Mouse (Mus musculus) gastrocnemius, postnatal 14 days (tissue): ENCODE data around the gene Trim29. TPM values are rescaled to one million over a fixed set of nuclear protein-coding genes. Genes with fewer than 3 reads are reported as not detected.

Source experiments
- DNase-seq: peaks from one replicate; pipeline ENCODE4 v3.0.0; 2021; ENCODE audit warnings: mixed read lengths
- intact Hi-C: fragments of 180-260 bp; cut with DNase I; formaldehyde crosslinking; loops from one replicate; pipeline ENCODE4 v1.15.1; 2025; ENCODE audit warnings: low total_unique reads
- total RNA-seq, 2 experiments: library from RNA; stranded (reverse); gene quantifications; 2 replicates each; pipeline ENCODE4 v1.2.3; 2021

The Trim29 gene
- total RNA-seq, 2 experiments from 2014 or later = 0.08 to 0.16 TPM

- intact Hi-C loops = no loop called here
- DNase-seq = no peak
Observed at GRCm38 (mm10) chr9:43351015-43351414, 40.4 kb downstream of the Trim29 start.

DNA sequence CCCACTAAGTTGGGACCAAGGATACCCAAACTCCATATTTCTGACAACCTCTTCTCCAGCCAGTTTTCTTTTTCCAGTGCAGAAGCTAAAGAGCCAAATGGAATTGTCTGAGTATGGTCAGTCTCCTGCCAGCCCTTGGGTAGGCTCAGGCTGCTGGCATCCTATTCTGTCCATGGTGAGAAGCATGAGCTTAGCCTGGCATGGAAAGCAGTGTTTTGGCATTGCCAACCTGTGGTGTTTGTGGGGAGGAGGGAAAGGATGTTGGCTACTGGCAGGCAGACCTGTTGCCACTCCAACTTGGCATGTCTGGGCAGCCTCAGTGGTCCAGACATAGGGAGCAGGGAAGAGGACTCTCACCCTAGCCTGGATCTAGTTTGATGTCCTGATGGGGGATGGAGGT is 46.4 kb downstream of the Trim29 start:
- no peak for DNase-seq
- intact Hi-C loops = no loop called here

DNA sequence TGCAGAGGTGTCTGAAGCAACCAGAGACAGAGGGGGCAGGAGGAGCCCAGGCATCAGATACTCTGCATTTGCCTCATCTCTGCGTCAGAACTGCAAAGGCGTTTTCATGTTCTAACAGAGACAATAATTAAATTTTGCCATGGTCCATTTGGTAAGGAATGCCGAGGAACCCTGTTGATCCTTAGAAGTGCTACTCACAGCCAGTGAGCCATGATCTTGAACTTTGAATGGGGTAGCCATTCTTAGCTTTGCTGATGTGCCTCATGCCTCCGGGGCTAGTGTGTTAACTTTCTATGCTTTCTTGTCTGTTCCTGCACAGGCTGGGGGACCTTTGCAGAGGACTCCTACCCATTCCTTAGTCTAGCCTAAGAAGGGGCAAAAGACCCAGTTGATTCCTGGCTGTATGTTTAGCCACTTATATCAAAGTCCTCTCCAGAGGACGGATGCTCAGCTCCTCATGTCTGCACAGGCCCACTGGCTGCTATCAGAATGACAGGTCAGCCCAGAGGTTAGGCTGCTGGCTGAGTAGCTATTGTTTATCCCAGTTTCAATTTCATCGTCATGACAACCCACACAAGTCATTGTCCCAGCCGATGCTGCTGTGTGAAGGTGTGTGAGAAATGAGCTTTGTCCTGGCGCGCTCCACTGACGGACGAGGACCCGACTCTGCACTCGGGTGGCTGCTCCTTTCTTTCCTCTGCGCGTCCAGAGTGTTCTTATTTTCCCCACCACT is 48.1 kb downstream of the Trim29 start:
- DNase-seq = no peak
- intact Hi-C loops = no loop called here

GRCm38 (mm10) chr9:43368781-43369180 is 58.1 kb downstream of the Trim29 start:
- intact Hi-C loops = no loop called here
- DNase-seq = no peak

DNA sequence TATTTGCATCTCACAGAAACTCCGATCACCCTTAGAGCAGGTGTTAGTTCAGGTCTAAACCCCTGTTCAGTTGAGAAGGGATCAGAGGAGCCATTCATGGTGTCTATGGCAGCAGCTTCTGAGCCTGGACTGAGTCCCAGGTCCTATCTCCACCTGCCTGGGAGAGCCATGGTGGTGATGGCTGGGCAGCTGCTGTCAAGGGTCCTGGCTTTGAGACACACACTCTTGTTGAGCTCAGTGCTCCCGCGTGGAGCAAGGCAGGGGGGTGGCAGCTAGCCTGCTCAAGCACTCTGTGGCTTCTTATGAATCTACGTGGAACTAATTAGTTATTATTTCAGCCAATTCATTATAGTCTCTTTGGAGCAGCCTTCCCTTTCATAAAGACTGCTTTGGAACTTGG is 73.2 kb downstream of the Trim29 start:
- DNase-seq = no peak
- intact Hi-C loops = no loop called here

- intact Hi-C loops = no loop called here
- DNase-seq = no peak
Observed at GRCm38 (mm10) chr9:43384400-43384799, 73.8 kb downstream of the Trim29 start.

Other genes starting within 250 kb of the Trim29 start
- 10 to 100 TPM; 45.7 to 52.5 TPM for gene Arhgef12, start 203.6 kb upstream of the Trim29 start, total RNA-seq
- 1 to 10 TPM; 1.2 TPM for gene Tmem136, start 194.3 kb upstream of the Trim29 start, total RNA-seq
- under 1 TPM in 1 of 2 experiments, not detected in 1; 0.11 TPM for gene Pou2f3, start 100.5 kb upstream of the Trim29 start, total RNA-seq
- gene Oaf, start 70.9 kb upstream of the Trim29 start, total RNA-seq = 10 to 100 TPM; 12.0 to 24.9 TPM